Mouse (Mus musculus): ENCODE measurements at regions not wholly inside any gene's neighbourhood (a gene's known extent, or its start where the extent isn't known, plus 50 kb on each side); places are given as distances from the start of the nearest gene placed in this dataset.

GRCm38 (mm10) chr1:168918331-168919076, 486.4 kb upstream of the Pbx1 start:
- TF ChIP-seq MYOG (IDR thresholded peaks at IDR 0.05; ENCODE audit: control insufficient read depth, extremely low read depth, insufficient read length) (no peak), MAX (IDR thresholded peaks at IDR 0.05) (no peak), CTCF (IDR thresholded peaks at IDR 0.05; ENCODE audit: control insufficient read depth, insufficient read depth, insufficient read length) (no peak)
- Histone ChIP-seq H3K36me3 (ENCODE audit: control insufficient read depth, insufficient read depth) (no peaks in the 10 kb centered on the region), H3K79me3 (ENCODE audit: low read depth) (no peaks in the 10 kb centered on the region), H3K4me3 (ENCODE audit: insufficient read depth, poor library complexity, severe bottlenecking) (no peak overlapping the region), H3K27me3 (ENCODE audit: control insufficient read depth, insufficient read depth, insufficient read length) (no peaks in the 10 kb centered on the region), H3K79me2 (ENCODE audit: control insufficient read depth, insufficient read depth) (no peaks in the 10 kb centered on the region), H3ac (ENCODE audit: control insufficient read depth, insufficient read length, low read depth) (no peak overlapping the region)

GRCm38 (mm10) chr1:168908684-168909175, 476.7 kb upstream of the Pbx1 start:
- H3ac ChIP-seq (ENCODE audit: control insufficient read depth, insufficient read length, low read depth): no peak overlapping the region
- H3K79me3 ChIP-seq (ENCODE audit: low read depth): no peaks in the 10 kb centered on the region
- H3K79me2 ChIP-seq (ENCODE audit: control insufficient read depth, insufficient read depth): no peaks in the 10 kb centered on the region
- no peaks in the 10 kb centered on the region for H3K27me3 ChIP-seq (ENCODE audit: control insufficient read depth, insufficient read depth, insufficient read length)
- TF ChIP-seq USF1 (IDR thresholded peaks at IDR 0.05; ENCODE audit: low read depth) (no peak), MYOG (IDR thresholded peaks at IDR 0.05; ENCODE audit: control insufficient read depth, extremely low read depth, insufficient read length) (no peak), MAX (IDR thresholded peaks at IDR 0.05) (no peak), CTCF (IDR thresholded peaks at IDR 0.05; ENCODE audit: control insufficient read depth, insufficient read depth, insufficient read length) (no peak), MYOD1 (IDR thresholded peaks at IDR 0.05; ENCODE audit: control insufficient read depth, insufficient read length, low read depth) (no peak)
- H3K4me3 ChIP-seq (ENCODE audit: insufficient read depth, poor library complexity, severe bottlenecking): no peak overlapping the region
- no peaks in the 10 kb centered on the region for H3K36me3 ChIP-seq (ENCODE audit: control insufficient read depth, insufficient read depth)

GRCm38 (mm10) chr1:168908192-168908591, 476.1 kb upstream of the Pbx1 start:
- TF ChIP-seq CTCF (IDR thresholded peaks at IDR 0.05; ENCODE audit: control insufficient read depth, insufficient read depth, insufficient read length): no peak
- TF ChIP-seq USF1 (IDR thresholded peaks at IDR 0.05; ENCODE audit: low read depth): no peak
- TF ChIP-seq MAX (IDR thresholded peaks at IDR 0.05): no peak
- no peak for TF ChIP-seq FOSL1 (IDR thresholded peaks at IDR 0.05; ENCODE audit: insufficient read depth, low read length, poor library complexity, severe bottlenecking)
- Histone ChIP-seq H3K36me3 (ENCODE audit: control insufficient read depth, insufficient read depth) (no peaks in the 10 kb centered on the region), H3K79me2 (ENCODE audit: control insufficient read depth, insufficient read depth) (no peaks in the 10 kb centered on the region), H3K4me3 (ENCODE audit: insufficient read depth, poor library complexity, severe bottlenecking) (no peak overlapping the region), H3ac (ENCODE audit: control insufficient read depth, insufficient read length, low read depth) (no peak overlapping the region), H3K27me3 (ENCODE audit: control insufficient read depth, insufficient read depth, insufficient read length) (no peaks in the 10 kb centered on the region), H3K79me3 (ENCODE audit: low read depth) (no peaks in the 10 kb centered on the region)

GRCm38 (mm10) chr1:168898483-168898882, 466.4 kb upstream of the Pbx1 start:
- Histone ChIP-seq H3K4me3 (ENCODE audit: insufficient read depth, poor library complexity, severe bottlenecking) (no peak overlapping the region), H3K36me3 (ENCODE audit: control insufficient read depth, insufficient read depth) (no peaks in the 10 kb centered on the region), H3K79me3 (ENCODE audit: low read depth) (no peaks in the 10 kb centered on the region), H3ac (ENCODE audit: control insufficient read depth, insufficient read length, low read depth) (no peak overlapping the region), H3K27me3 (ENCODE audit: control insufficient read depth, insufficient read depth, insufficient read length) (no peaks in the 10 kb centered on the region), H3K79me2 (ENCODE audit: control insufficient read depth, insufficient read depth) (no peaks in the 10 kb centered on the region)
- TF ChIP-seq CTCF (IDR thresholded peaks at IDR 0.05; ENCODE audit: control insufficient read depth, insufficient read depth, insufficient read length) (no peak), MYOD1 (IDR thresholded peaks at IDR 0.05; ENCODE audit: control insufficient read depth, insufficient read length, low read depth) (no peak), MAX (IDR thresholded peaks at IDR 0.05) (no peak), MYOG (IDR thresholded peaks at IDR 0.05; ENCODE audit: control insufficient read depth, extremely low read depth, insufficient read length) (no peak), USF1 (IDR thresholded peaks at IDR 0.05; ENCODE audit: low read depth) (no peak)

- H3K27me3 ChIP-seq (ENCODE audit: control insufficient read depth, insufficient read depth, insufficient read length): no peaks in the 10 kb centered on the region
- no peak overlapping the region for H3ac ChIP-seq (ENCODE audit: control insufficient read depth, insufficient read length, low read depth)
- H3K4me3 ChIP-seq (ENCODE audit: insufficient read depth, poor library complexity, severe bottlenecking): no peak overlapping the region
- no peaks in the 10 kb centered on the region for H3K36me3 ChIP-seq (ENCODE audit: control insufficient read depth, insufficient read depth)
- H3K79me2 ChIP-seq (ENCODE audit: control insufficient read depth, insufficient read depth): no peaks in the 10 kb centered on the region
- H3K79me3 ChIP-seq (ENCODE audit: low read depth): no peaks in the 10 kb centered on the region
- TF ChIP-seq MYOD1 (IDR thresholded peaks at IDR 0.05; ENCODE audit: control insufficient read depth, insufficient read length, low read depth): no peak
Observed at GRCm38 (mm10) chr1:168861577-168861976, 429.5 kb upstream of the Pbx1 start.

GRCm38 (mm10) chr1:168823184-168823583, 391.1 kb upstream of the Pbx1 start:
- no peak overlapping the region for H3ac ChIP-seq (ENCODE audit: control insufficient read depth, insufficient read length, low read depth)
- no peak overlapping the region for H3K4me3 ChIP-seq (ENCODE audit: insufficient read depth, poor library complexity, severe bottlenecking)
- no peaks in the 10 kb centered on the region for H3K27me3 ChIP-seq (ENCODE audit: control insufficient read depth, insufficient read depth, insufficient read length)
- TF ChIP-seq MYOD1 (IDR thresholded peaks at IDR 0.05; ENCODE audit: control insufficient read depth, insufficient read length, low read depth): no peak
- TF ChIP-seq CTCF (IDR thresholded peaks at IDR 0.05; ENCODE audit: control insufficient read depth, insufficient read depth, insufficient read length): no peak
- TF ChIP-seq FOSL1 (IDR thresholded peaks at IDR 0.05; ENCODE audit: insufficient read depth, low read length, poor library complexity, severe bottlenecking): no peak
- TF ChIP-seq CEBPB (IDR thresholded peaks at IDR 0.05; ENCODE audit: low read depth): no peak
- no peak for TF ChIP-seq MAX (IDR thresholded peaks at IDR 0.05)
- no peak for TF ChIP-seq MYOG (IDR thresholded peaks at IDR 0.05; ENCODE audit: control insufficient read depth, extremely low read depth, insufficient read length)
- TF ChIP-seq USF1 (IDR thresholded peaks at IDR 0.05; ENCODE audit: low read depth): no peak
- H3K79me2 ChIP-seq (ENCODE audit: control insufficient read depth, insufficient read depth): no peaks in the 10 kb centered on the region
- H3K36me3 ChIP-seq (ENCODE audit: control insufficient read depth, insufficient read depth): no peaks in the 10 kb centered on the region
- H3K79me3 ChIP-seq (ENCODE audit: low read depth): no peaks in the 10 kb centered on the region
